Mouse (Mus musculus): ENCODE measurements at regions not wholly inside any gene's neighbourhood (a gene's known extent, or its start where the extent isn't known, plus 50 kb on each side); places are given as distances from the start of the nearest gene placed in this dataset.

- Histone ChIP-seq H3K36me3 (ENCODE audit: control insufficient read depth, insufficient read depth, low read length, poor library complexity, severe bottlenecking) (no peaks in the 10 kb centered on the region), H3K4me3 (ENCODE audit: insufficient read depth in 1 of 2, low read depth in 1 of 2, low read length in 2 of 2, poor library complexity in 1 of 2, severe bottlenecking in 1 of 2) (no peak overlapping the region), H3K9me3 (ENCODE audit: control insufficient read depth, insufficient read depth, low read depth, low read length) (no peaks in the 10 kb centered on the region), H3K27ac (ENCODE audit: insufficient read depth, low read depth, low read length, poor library complexity, severe bottlenecking) (no peak overlapping the region), H3K4me1 (ENCODE audit: control insufficient read depth in 2 of 2, insufficient read depth in 2 of 2, low read length in 2 of 2, poor library complexity in 1 of 2) (0 out of 4 replicates have a peak, but pooled peaks cover 0 to 3% of the 10 kb centered on the region in 2 experiments), H3K9ac (ENCODE audit: insufficient read depth, low read depth, low read length, poor library complexity, severe bottlenecking) (no peak overlapping the region)
- DNase-seq (ENCODE audit: low read depth, low spot score) = no peak
- TF ChIP-seq HCFC1 (IDR thresholded peaks at IDR 0.05; ENCODE audit: borderline replicate concordance, insufficient read depth, low read length) (no peak), CHD2 (IDR thresholded peaks at IDR 0.05; ENCODE audit: low read depth, low read length) (no peak), ZNF384 (IDR thresholded peaks at IDR 0.05; ENCODE audit: low read depth, low read length) (no peak), MAFK (IDR thresholded peaks at IDR 0.05; ENCODE audit: insufficient read depth, low read depth, low read length) (no peak), ZC3H11A (IDR thresholded peaks at IDR 0.05; ENCODE audit: borderline replicate concordance, low read depth, low read length) (no peak)
- in situ Hi-C loops (cut with MboI; ENCODE audit: low sequenced_read_pairs in 2 of 2, unreplicated experiment in 2 of 2) = no loop called here
Observed at GRCm38 (mm10) chr8:103408411-103408810, 623.0 kb upstream of the Cdh11 start.

GRCm38 (mm10) chr8:103409121-103409551 lies 623.7 kb upstream of the Cdh11 start:
- Histone ChIP-seq H3K9ac (ENCODE audit: insufficient read depth, low read depth, low read length, poor library complexity, severe bottlenecking) (no peak overlapping the region), H3K4me3 (ENCODE audit: insufficient read depth in 1 of 2, low read depth in 1 of 2, low read length in 2 of 2, poor library complexity in 1 of 2, severe bottlenecking in 1 of 2) (no peak overlapping the region), H3K9me3 (ENCODE audit: control insufficient read depth, insufficient read depth, low read depth, low read length) (no peaks in the 10 kb centered on the region), H3K36me3 (ENCODE audit: control insufficient read depth, insufficient read depth, low read length, poor library complexity, severe bottlenecking) (no peaks in the 10 kb centered on the region), H3K27ac (ENCODE audit: insufficient read depth, low read depth, low read length, poor library complexity, severe bottlenecking) (no peak overlapping the region), H3K4me1 (ENCODE audit: control insufficient read depth in 2 of 2, insufficient read depth in 2 of 2, low read length in 2 of 2, poor library complexity in 1 of 2) (0 out of 4 replicates have a peak, but pooled peaks cover 0 to 3% of the 10 kb centered on the region in 2 experiments)
- DNase-seq (ENCODE audit: low read depth, low spot score) = peak; percentile 9
- in situ Hi-C loops (cut with MboI; ENCODE audit: low sequenced_read_pairs in 2 of 2, unreplicated experiment in 2 of 2) = no loop called here
- no peak for TF ChIP-seq ZC3H11A (IDR thresholded peaks at IDR 0.05; ENCODE audit: borderline replicate concordance, low read depth, low read length)
- no peak for TF ChIP-seq HCFC1 (IDR thresholded peaks at IDR 0.05; ENCODE audit: borderline replicate concordance, insufficient read depth, low read length)
- no peak for TF ChIP-seq CHD2 (IDR thresholded peaks at IDR 0.05; ENCODE audit: low read depth, low read length)
- no peak for TF ChIP-seq MAFK (IDR thresholded peaks at IDR 0.05; ENCODE audit: insufficient read depth, low read depth, low read length)
- TF ChIP-seq ZNF384 (IDR thresholded peaks at IDR 0.05; ENCODE audit: low read depth, low read length) = no peak

GRCm38 (mm10) chr8:103412731-103413130 lies 627.3 kb upstream of the Cdh11 start:
- in situ Hi-C loops (cut with MboI; ENCODE audit: low sequenced_read_pairs in 2 of 2, unreplicated experiment in 2 of 2) = no loop called here

GRCm38 (mm10) chr8:103413589-103414575 lies 628.4 kb upstream of the Cdh11 start:
- Histone ChIP-seq H3K9me3 (ENCODE audit: control insufficient read depth, insufficient read depth, low read depth, low read length) (no peaks in the 10 kb centered on the region), H3K4me1 (ENCODE audit: control insufficient read depth in 2 of 2, insufficient read depth in 2 of 2, low read length in 2 of 2, poor library complexity in 1 of 2) (0 out of 4 replicates have a peak, but pooled peaks cover 0 to 3% of the 10 kb centered on the region in 2 experiments), H3K36me3 (ENCODE audit: control insufficient read depth, insufficient read depth, low read length, poor library complexity, severe bottlenecking) (no peaks in the 10 kb centered on the region), H3K27ac (ENCODE audit: insufficient read depth, low read depth, low read length, poor library complexity, severe bottlenecking) (no peak overlapping the region), H3K9ac (ENCODE audit: insufficient read depth, low read depth, low read length, poor library complexity, severe bottlenecking) (no peak overlapping the region), H3K4me3 (ENCODE audit: insufficient read depth in 1 of 2, low read depth in 1 of 2, low read length in 2 of 2, poor library complexity in 1 of 2, severe bottlenecking in 1 of 2) (no peak overlapping the region)
- no peak for TF ChIP-seq MAFK (IDR thresholded peaks at IDR 0.05; ENCODE audit: insufficient read depth, low read depth, low read length)
- in situ Hi-C loops (cut with MboI; ENCODE audit: low sequenced_read_pairs in 2 of 2, unreplicated experiment in 2 of 2) = no loop called here
- DNase-seq (ENCODE audit: low read depth, low spot score) = no peak

More at GRCm38 (mm10) chr8:103412731-103413130, 627.3 kb upstream of the Cdh11 start:
- TF ChIP-seq ZC3H11A (IDR thresholded peaks at IDR 0.05; ENCODE audit: borderline replicate concordance, low read depth, low read length) (no peak), CHD2 (IDR thresholded peaks at IDR 0.05; ENCODE audit: low read depth, low read length) (no peak), HCFC1 (IDR thresholded peaks at IDR 0.05; ENCODE audit: borderline replicate concordance, insufficient read depth, low read length) (no peak), MAFK (IDR thresholded peaks at IDR 0.05; ENCODE audit: insufficient read depth, low read depth, low read length) (no peak), ZNF384 (IDR thresholded peaks at IDR 0.05; ENCODE audit: low read depth, low read length) (no peak)
- Histone ChIP-seq H3K4me3 (ENCODE audit: insufficient read depth in 1 of 2, low read depth in 1 of 2, low read length in 2 of 2, poor library complexity in 1 of 2, severe bottlenecking in 1 of 2) (no peak overlapping the region), H3K9ac (ENCODE audit: insufficient read depth, low read depth, low read length, poor library complexity, severe bottlenecking) (no peak overlapping the region), H3K27ac (ENCODE audit: insufficient read depth, low read depth, low read length, poor library complexity, severe bottlenecking) (no peak overlapping the region), H3K36me3 (ENCODE audit: control insufficient read depth, insufficient read depth, low read length, poor library complexity, severe bottlenecking) (no peaks in the 10 kb centered on the region), H3K9me3 (ENCODE audit: control insufficient read depth, insufficient read depth, low read depth, low read length) (no peaks in the 10 kb centered on the region), H3K4me1 (ENCODE audit: control insufficient read depth in 2 of 2, insufficient read depth in 2 of 2, low read length in 2 of 2, poor library complexity in 1 of 2) (0 out of 4 replicates have a peak, but pooled peaks cover 0 to 3% of the 10 kb centered on the region in 2 experiments)
- no peak for DNase-seq (ENCODE audit: low read depth, low spot score)
